Mouse (Mus musculus): ENCODE data around the gene Adss. TPM values are rescaled to one million over a fixed set of nuclear protein-coding genes. Genes with fewer than 3 reads are reported as not detected.

Gene Adss
- polyA plus RNA-seq, 1 experiment from 2014 or later = 63.1 TPM

DNA sequence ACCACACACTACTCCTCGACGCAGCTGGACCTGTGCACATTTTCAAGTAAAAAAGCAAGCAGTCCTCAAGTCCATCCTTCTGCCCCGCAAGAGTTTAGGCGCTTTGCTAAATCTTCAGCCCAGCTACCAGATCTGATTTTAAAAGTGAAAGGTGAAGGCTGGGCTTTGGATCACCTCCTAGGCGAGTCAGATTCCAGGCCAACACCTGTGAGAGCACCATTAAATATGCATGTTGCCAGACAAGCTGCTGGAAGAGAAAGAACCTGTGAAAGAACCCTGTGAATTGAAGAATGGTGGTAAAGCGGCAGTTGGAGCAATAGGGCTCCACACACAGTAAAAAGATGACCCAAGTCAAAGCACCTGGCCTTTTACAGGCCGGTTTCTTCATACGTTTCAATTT is 1.4 kb downstream of the Adss start:
- peaks cover under 1% of the 10 kb centered on the region; the same call in 1 of the 2 replicates for H3K9me3 ChIP-seq (ENCODE audit: low read depth, low read length)
- TF ChIP-seq CTCF (IDR thresholded peaks at IDR 0.05; ENCODE audit: low read depth) = no peak
- 6% methylated on average over 8 of the region's 8 CpGs for WGBS
- H3K4me2 ChIP-seq = peak overlapping the region; percentile 81
- no peaks in the 10 kb centered on the region for H3K27me3 ChIP-seq (ENCODE audit: insufficient read depth, low read length)
- ATAC-seq (ENCODE audit: insufficient read depth) (no peak), DNase-seq (peak; percentile 19)
- no peaks in the 10 kb centered on the region for H3K36me3 ChIP-seq (ENCODE audit: insufficient read depth)
- no peak overlapping the region for H3K27ac ChIP-seq (ENCODE audit: low read depth)
- peak overlapping the region; percentile 88 for H3K4me3 ChIP-seq (ENCODE audit: low read depth, low read length)
- H3K4me1 ChIP-seq (ENCODE audit: insufficient read depth) = 0 out of 2 replicates have a peak, but pooled peaks cover 5% of the 10 kb centered on the region
- H3K9ac ChIP-seq = peak overlapping the region; percentile 90

DNA sequence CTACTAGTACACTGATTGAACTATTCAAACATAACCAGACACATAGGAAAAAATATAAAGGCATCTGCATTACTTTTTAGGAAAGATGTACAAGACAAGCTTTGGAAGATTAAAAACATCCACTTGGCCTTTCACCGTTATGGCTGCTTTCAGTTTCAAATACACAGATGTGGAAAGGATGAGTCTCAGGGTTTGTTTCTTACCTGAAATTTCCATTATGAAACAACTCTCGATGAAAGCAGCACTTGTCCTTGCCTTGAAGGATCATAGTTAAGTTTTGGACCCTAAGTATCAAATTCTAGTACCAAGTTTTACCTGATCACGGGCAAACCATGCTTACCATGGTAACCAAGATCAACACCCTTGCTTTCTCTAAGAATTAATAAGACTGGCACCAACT is 3.5 kb downstream of the Adss start:
- H3K4me1 ChIP-seq (ENCODE audit: insufficient read depth) = 0 out of 2 replicates have a peak, but pooled peaks cover 5% of the 10 kb centered on the region
- H3K4me3 ChIP-seq (ENCODE audit: low read depth, low read length) = no peak overlapping the region
- 88% methylated on average over 3 of the region's 3 CpGs for WGBS
- no peaks in the 10 kb centered on the region for H3K36me3 ChIP-seq (ENCODE audit: insufficient read depth)
- no peak for DNase-seq
- H3K27ac ChIP-seq (ENCODE audit: low read depth) = no peak overlapping the region
- no peak for TF ChIP-seq CTCF (IDR thresholded peaks at IDR 0.05; ENCODE audit: low read depth)
- no peak overlapping the region for H3K4me2 ChIP-seq
- ATAC-seq (ENCODE audit: insufficient read depth) = no peak
- H3K27me3 ChIP-seq (ENCODE audit: insufficient read depth, low read length) = no peaks in the 10 kb centered on the region
- H3K9me3 ChIP-seq (ENCODE audit: low read depth, low read length) = peaks cover 4% of the 10 kb centered on the region; the same call in 1 of the 2 replicates
- no peak overlapping the region for H3K9ac ChIP-seq

DNA sequence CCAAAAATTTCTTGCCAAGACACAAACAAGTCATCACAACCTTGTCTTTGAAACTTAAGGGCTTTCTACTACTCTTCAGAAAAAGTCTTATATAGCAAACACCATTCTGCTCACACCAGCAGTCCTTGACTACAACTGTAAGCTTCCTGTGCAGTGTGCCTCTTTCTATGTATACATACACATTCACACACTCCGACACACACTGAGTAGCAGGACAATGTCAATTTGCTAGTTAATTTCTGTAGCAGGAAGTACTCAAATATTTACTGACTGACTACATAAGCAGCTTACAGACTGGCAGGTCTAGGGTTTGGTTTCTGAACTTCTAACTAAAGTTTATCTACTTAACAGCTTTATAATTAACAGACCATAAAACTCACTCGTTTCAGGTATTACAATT is 18.9 kb downstream of the Adss start:
- Histone ChIP-seq H3K4me3 (ENCODE audit: low read depth, low read length) (no peak overlapping the region), H3K9ac (no peak overlapping the region), H3K36me3 (ENCODE audit: insufficient read depth) (peaks cover 46% of the 10 kb centered on the region), H3K9me3 (ENCODE audit: low read depth, low read length) (no peaks in the 10 kb centered on the region), H3K4me1 (ENCODE audit: insufficient read depth) (no peaks in the 10 kb centered on the region), H3K27me3 (ENCODE audit: insufficient read depth, low read length) (no peaks in the 10 kb centered on the region), H3K4me2 (no peak overlapping the region), H3K27ac (ENCODE audit: low read depth) (no peak overlapping the region)
- WGBS = 54% methylated on average over 2 of the region's 2 CpGs
- DNase-seq (no peak), ATAC-seq (ENCODE audit: insufficient read depth) (no peak)
- TF ChIP-seq CTCF (IDR thresholded peaks at IDR 0.05; ENCODE audit: low read depth) = no peak

DNA sequence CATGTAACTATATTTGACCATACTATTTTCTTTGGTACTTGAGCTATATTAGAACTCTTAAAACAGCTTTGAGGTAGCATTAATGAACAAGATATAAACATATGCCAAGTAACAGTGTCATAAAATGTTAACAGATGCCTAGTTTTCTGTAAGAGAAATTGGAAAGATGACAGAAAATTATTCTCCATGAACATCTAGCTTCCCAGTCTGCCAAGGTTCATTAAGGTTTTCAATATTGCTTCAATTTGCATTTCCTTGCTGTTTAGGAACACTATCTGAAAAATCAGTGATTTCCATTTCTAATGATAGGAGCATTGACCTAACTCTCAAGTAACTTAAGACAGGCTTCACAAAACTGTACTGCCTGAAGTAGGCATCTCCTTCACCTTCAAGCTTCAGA is 27.4 kb downstream of the Adss start:
- TF ChIP-seq CTCF (IDR thresholded peaks at IDR 0.05; ENCODE audit: low read depth) = no peak
- no peak for ATAC-seq (ENCODE audit: insufficient read depth)
- no peak for DNase-seq
- no peaks in the 10 kb centered on the region for H3K9me3 ChIP-seq (ENCODE audit: low read depth, low read length)
- no peaks in the 10 kb centered on the region for H3K27me3 ChIP-seq (ENCODE audit: insufficient read depth, low read length)
- H3K4me3 ChIP-seq (ENCODE audit: low read depth, low read length) = no peak overlapping the region
- H3K36me3 ChIP-seq (ENCODE audit: insufficient read depth) = peaks cover 73% of the 10 kb centered on the region
- no peak overlapping the region for H3K4me2 ChIP-seq
- no peak overlapping the region for H3K9ac ChIP-seq
- no peak overlapping the region for H3K27ac ChIP-seq (ENCODE audit: low read depth)
- H3K4me1 ChIP-seq (ENCODE audit: insufficient read depth) = no peaks in the 10 kb centered on the region

DNA sequence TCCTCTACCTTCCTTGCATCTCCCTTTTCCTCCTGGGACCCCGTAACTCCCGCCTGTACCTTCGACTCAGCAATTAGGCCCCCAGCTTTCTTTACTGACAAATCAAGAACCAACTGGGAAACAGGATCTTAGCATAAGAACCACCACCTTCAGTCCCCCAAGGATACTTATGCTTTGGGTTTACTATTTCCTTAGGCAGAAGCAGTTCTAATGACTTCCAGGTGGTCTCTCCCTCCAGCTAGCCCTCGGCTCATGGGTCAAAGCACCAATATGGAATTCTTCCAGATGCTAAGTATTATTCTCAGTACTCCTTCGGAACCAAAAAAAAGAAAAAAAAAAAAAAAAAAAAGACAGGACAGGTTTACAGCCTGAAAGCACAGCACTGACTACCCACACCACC is 39.1 kb downstream of the Adss start:
- Histone ChIP-seq H3K9ac (no peak overlapping the region), H3K9me3 (ENCODE audit: low read depth, low read length) (no peaks in the 10 kb centered on the region), H3K4me1 (ENCODE audit: insufficient read depth) (no peaks in the 10 kb centered on the region), H3K4me3 (ENCODE audit: low read depth, low read length) (no peak overlapping the region), H3K27me3 (ENCODE audit: insufficient read depth, low read length) (no peaks in the 10 kb centered on the region), H3K27ac (ENCODE audit: low read depth) (no peak overlapping the region), H3K4me2 (no peak overlapping the region), H3K36me3 (ENCODE audit: insufficient read depth) (0 out of 2 replicates have a peak, but pooled peaks cover 6% of the 10 kb centered on the region)
- DNase-seq (no peak), ATAC-seq (ENCODE audit: insufficient read depth) (no peak)
- no peak for TF ChIP-seq CTCF (IDR thresholded peaks at IDR 0.05; ENCODE audit: low read depth)
- WGBS = 83% methylated on average over 5 of the region's 5 CpGs

DNA sequence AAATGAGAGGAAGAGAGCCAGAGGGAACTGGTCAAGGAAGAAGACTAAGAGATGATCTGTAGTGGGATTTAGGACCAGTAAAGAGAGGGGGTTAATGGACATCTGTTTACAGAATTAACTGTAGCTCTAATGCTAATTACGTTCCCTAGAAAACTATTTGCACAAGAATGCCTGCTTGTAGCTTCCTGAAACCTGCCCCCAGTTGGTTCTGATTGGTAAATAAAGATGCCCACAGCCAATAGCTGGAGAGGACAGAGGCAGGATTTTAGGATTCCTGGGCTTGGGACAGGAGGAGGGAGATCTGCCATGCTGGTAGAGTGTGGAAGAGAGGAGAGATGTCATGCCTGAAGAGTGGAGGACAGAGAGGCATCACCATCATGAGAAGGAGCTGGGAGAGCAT is 42.8 kb downstream of the Adss start:
- no peak for ATAC-seq (ENCODE audit: insufficient read depth)
- Histone ChIP-seq H3K9me3 (ENCODE audit: low read depth, low read length) (peaks cover 21% of the 10 kb centered on the region; the same call in 1 of the 2 replicates), H3K4me3 (ENCODE audit: low read depth, low read length) (no peak overlapping the region), H3K4me2 (no peak overlapping the region), H3K4me1 (ENCODE audit: insufficient read depth) (no peaks in the 10 kb centered on the region), H3K27ac (ENCODE audit: low read depth) (no peak overlapping the region), H3K9ac (no peak overlapping the region), H3K27me3 (ENCODE audit: insufficient read depth, low read length) (no peaks in the 10 kb centered on the region), H3K36me3 (ENCODE audit: insufficient read depth) (no peaks in the 10 kb centered on the region)
- WGBS = 56% methylated on average over 1 of the region's 1 CpGs
- DNase-seq = no peak
- no peak for TF ChIP-seq CTCF (IDR thresholded peaks at IDR 0.05; ENCODE audit: low read depth)

DNA sequence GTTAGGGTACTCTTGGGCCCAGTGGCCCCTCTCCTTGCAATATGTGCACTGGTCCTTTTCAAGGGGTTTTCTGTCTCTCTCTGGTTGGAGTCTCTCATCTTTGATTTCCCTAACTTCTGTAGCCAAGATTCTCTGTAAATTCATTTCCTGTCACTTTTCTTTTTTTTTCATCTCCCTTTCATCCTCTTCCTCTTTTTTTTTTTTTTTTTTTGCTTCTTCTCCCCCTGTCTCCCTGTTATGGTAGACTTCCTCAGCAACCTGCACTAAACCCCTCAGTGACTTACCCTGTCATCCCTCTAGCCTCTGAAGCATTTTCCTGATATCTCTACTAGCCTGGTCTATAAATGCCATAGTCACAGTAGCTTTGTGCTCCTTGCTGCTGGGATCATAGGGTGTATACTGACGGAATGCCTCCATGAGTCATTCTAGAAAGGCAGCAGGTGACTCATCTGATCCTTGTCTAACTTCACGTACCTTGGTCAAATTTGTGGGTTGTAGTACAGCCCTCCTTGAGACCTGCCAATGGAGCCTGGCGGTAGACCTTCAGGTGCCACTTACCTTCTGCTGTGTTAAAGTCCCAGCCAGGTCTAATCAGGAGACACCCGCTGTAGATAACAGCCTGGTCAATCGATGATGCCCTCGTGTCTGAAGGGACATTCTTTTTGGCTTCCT is 48.3 kb downstream of the Adss start:
- DNase-seq = no peak
- Histone ChIP-seq H3K9ac (no peak overlapping the region), H3K4me3 (ENCODE audit: low read depth, low read length) (no peak overlapping the region), H3K27ac (ENCODE audit: low read depth) (no peak overlapping the region), H3K27me3 (ENCODE audit: insufficient read depth, low read length) (no peaks in the 10 kb centered on the region), H3K36me3 (ENCODE audit: insufficient read depth) (no peaks in the 10 kb centered on the region), H3K4me1 (ENCODE audit: insufficient read depth) (no peaks in the 10 kb centered on the region), H3K4me2 (no peak overlapping the region), H3K9me3 (ENCODE audit: low read depth, low read length) (peaks cover 21% of the 10 kb centered on the region; the same call in 1 of the 2 replicates)
- no peak for ATAC-seq (ENCODE audit: insufficient read depth)
- 94% methylated on average over 6 of the region's 6 CpGs for WGBS
- TF ChIP-seq CTCF (IDR thresholded peaks at IDR 0.05; ENCODE audit: low read depth) = no peak

All from lung, embryonic 14.5 days (tissue).